Mouse (Mus musculus) hindbrain, embryonic 14.5 days (tissue): ENCODE data around the gene Nphp1. TPM values are rescaled to one million over a fixed set of nuclear protein-coding genes. Genes with fewer than 3 reads are reported as not detected.

Source experiments
- ATAC-seq: fragments of 200-750 bp; cut with Nextera tagmentation; 2 replicates; pipeline ENCODE4 v1.8.0; 2017; ENCODE audit warnings: moderate number of reproducible peaks, mild to moderate bottlenecking, moderate TSS enrichment, moderate library complexity; ENCODE audit not compliant: low FRiP score
- DNase-seq: peaks from one replicate; pipeline ENCODE4 v3.0.0-alpha.2; 2015; ENCODE audit warnings: low spot score
- H3K27ac ChIP-seq: fragments of 300-500 bp; sonication (generic); 2 replicates; pipeline ENCODE4 v1.5.1; 2014; ENCODE audit warnings: mild to moderate bottlenecking, moderate library complexity
- H3K27me3 ChIP-seq: fragments of 300-500 bp; sonication (generic); 2 replicates; pipeline ENCODE4 v1.6.1; 2014; ENCODE audit warnings: mild to moderate bottlenecking, low read length, mixed read lengths; ENCODE audit not compliant: control insufficient read depth, insufficient read depth
- H3K36me3 ChIP-seq: fragments of 300-500 bp; sonication (generic); replicated peaks from 2 replicates; pipeline ENCODE4 v1.6.1; 2014; ENCODE audit not compliant: control insufficient read depth, insufficient read depth
- H3K4me1 ChIP-seq: fragments of 300-500 bp; sonication (generic); replicated peaks from 2 replicates; pipeline ENCODE4 v1.6.1; 2014; ENCODE audit warnings: antibody characterized with exemption, low read length, mixed read lengths; ENCODE audit not compliant: control insufficient read depth, insufficient read depth
- H3K4me2 ChIP-seq: fragments of 300-500 bp; sonication (generic); replicated peaks from 2 replicates; pipeline ENCODE4 v1.6.1; 2014; ENCODE audit warnings: mild to moderate bottlenecking, moderate library complexity
- H3K4me3 ChIP-seq: fragments of 300-500 bp; sonication (generic); replicated peaks from 2 replicates; pipeline ENCODE4 v1.5.1; 2014; ENCODE audit warnings: mild to moderate bottlenecking, low read length
- H3K9ac ChIP-seq: fragments of 300-500 bp; sonication (generic); 2 replicates; pipeline ENCODE4 v1.6.1; 2014
- H3K9me3 ChIP-seq: fragments of 300-500 bp; sonication (generic); 2 replicates; pipeline ENCODE4 v1.6.1; 2016; ENCODE audit warnings: low read length; ENCODE audit not compliant: control insufficient read depth
- WGBS: fragments of 180-500 bp; shearing (Covaris S2); extraction: QIAGEN DNeasy Blood & Tissue Kit; methylation state at CpG from one replicate; pipeline ENCODE4 v1.1.7; 2014; 5-methylcytosine and 5-hydroxymethylcytosine counted together
- polyA plus RNA-seq: library from polyadenylated mRNA; unstranded; fragments of >200 nt; fragmentation: Nextera tagmentation; extraction: Ambion mirVana; gene quantifications from 2 replicates; pipeline ENCODE4 v1.2.1, GENCODE M21; 2014

Nphp1 gene
- polyA plus RNA-seq, 1 experiment from 2014 or later: 14.9 TPM

DNA sequence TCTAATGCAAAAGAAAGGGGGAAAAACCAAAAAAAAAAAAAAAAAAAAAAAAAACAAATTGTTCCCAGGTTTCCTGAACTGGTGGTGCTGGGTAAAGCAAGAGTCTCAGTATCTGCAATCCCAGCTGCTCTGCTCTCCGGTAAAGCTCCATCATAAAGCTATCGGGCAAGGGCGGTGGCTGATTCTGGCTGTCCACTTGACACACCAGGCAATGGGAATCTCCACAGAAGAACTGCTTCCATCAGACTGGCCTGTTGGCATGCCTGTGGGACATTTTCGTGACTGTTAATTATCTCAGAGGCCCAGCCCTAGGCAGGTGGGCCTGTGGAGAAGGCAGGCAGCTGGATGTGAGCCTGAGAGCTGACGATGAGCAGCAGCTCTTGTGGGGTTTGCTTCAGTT lies 10.2 kb downstream of the Nphp1 start:
- no peak overlapping the region for H3K4me2 ChIP-seq
- H3K27me3 ChIP-seq: no peaks in the 10 kb centered on the region
- no peak for DNase-seq
- 95% methylated on average over 5 of the region's 5 CpGs for WGBS
- H3K9ac ChIP-seq: no peak overlapping the region
- no peak overlapping the region for H3K4me3 ChIP-seq
- H3K4me1 ChIP-seq: no peaks in the 10 kb centered on the region
- ATAC-seq: no peak
- peaks cover 22% of the 10 kb centered on the region for H3K36me3 ChIP-seq
- H3K27ac ChIP-seq: no peak overlapping the region
- H3K9me3 ChIP-seq: no peaks in the 10 kb centered on the region

DNA sequence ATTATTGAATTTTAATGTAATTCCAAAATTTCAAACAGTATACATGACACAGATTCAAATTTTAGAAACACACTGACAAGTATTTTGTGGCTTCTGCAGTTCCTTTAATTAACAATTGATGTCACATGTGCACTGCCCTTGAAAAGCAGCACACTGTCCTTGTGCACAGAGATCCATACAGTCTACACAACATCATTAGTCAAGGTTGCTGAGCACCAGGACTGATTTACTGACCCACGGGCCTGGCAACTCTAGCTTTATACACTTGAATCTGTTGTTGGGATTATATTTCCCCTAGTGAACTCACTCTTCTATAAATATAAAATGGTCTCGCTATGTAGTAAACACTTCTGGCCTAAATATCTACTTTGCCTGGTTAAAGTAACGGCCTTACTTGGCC lies 13.7 kb downstream of the Nphp1 start:
- ATAC-seq (no peak), DNase-seq (no peak)
- H3K4me3 ChIP-seq: no peak overlapping the region
- no peaks in the 10 kb centered on the region for H3K9me3 ChIP-seq
- H3K9ac ChIP-seq: no peak overlapping the region
- peaks cover 35% of the 10 kb centered on the region for H3K36me3 ChIP-seq
- H3K27me3 ChIP-seq: no peaks in the 10 kb centered on the region
- no peak overlapping the region for H3K4me2 ChIP-seq
- H3K27ac ChIP-seq: no peak overlapping the region
- H3K4me1 ChIP-seq: no peaks in the 10 kb centered on the region
- WGBS: 67% methylated on average over 3 of the region's 3 CpGs

DNA sequence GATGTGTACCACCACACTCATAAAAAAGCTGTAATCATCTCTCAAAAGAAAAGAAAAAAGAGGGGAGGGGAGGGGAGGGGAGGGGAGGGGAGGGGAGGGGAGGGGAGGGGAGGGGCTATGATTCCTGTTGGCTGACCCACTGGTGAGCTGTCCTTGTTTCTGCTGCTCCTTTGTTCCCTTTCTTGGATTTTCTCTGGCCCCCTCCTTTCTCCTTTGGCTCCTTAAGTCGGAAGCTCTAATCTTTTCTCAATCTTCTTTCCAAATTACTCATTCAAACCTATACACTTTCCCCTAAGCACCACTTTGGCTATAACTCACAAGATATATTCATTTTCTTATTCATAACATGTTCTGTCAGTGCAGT lies 14.1 kb downstream of the Nphp1 start:
- no peak overlapping the region for H3K9ac ChIP-seq
- DNase-seq: no peak
- H3K9me3 ChIP-seq: no peaks in the 10 kb centered on the region
- 0 out of 2 replicates have a peak overlapping the region, but pooled peaks have one; percentile 35 for H3K27ac ChIP-seq
- no peaks in the 10 kb centered on the region for H3K4me1 ChIP-seq
- no peak overlapping the region for H3K4me2 ChIP-seq
- 11% methylated on average over 1 of the region's 1 CpGs for WGBS
- ATAC-seq: no peak
- peaks cover 35% of the 10 kb centered on the region for H3K36me3 ChIP-seq
- H3K27me3 ChIP-seq: no peaks in the 10 kb centered on the region
- no peak overlapping the region for H3K4me3 ChIP-seq

DNA sequence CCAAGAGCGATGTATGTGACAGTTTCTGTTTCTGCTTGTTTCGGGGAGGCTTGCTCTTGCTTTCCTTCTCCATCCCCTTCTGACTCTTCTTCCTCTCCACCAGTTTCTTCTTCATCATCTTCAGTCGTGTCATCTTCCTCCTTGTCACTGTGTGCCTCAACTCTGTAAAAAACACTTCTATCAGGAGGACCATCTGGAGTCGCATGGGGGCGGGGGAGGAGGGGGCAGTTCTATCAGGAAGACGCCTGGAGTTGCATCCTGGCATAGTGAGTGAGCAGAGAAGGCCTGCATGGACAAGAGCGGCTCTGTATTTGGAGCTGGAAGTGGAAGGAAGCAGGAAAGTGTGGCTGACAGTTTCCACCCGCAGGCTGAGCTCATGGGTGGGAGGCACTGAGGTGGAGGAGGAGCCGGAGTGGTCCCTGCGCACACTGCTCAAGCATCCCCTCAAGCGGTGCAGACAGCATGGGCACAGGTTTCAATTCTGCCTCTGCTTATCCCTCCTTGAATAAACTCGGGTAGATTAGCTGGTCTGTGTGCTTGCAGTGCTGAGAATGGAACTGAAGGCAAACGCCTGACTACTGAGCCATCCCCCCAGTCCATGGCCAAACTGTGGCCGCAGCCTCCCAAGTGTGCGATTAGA lies 14.6 kb downstream of the Nphp1 start:
- H3K9ac ChIP-seq: 0 out of 2 replicates have a peak overlapping the region, but pooled peaks have one; percentile 4
- WGBS: 53% methylated on average over 15 of the region's 15 CpGs

DNA sequence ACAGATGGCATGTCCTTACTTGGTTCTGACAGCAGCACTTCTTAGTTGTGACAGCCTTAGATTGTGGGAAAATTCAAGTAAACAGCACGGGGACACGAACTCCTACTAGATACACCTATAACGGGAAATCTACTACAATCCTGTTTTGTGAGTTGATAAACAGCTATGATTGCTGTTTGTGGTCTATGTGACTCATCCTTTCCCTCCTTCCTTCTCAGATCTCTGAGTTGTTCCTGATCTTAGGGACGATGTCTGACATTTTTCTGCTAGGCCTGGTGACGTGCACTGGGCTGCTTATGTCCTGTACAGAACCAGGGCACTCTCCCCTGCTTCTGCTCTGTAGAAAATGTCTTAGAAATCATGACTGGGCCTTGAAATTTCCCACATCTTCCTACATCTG lies 27.1 kb downstream of the Nphp1 start:
- H3K27me3 ChIP-seq: no peaks in the 10 kb centered on the region
- H3K36me3 ChIP-seq: peaks cover 26% of the 10 kb centered on the region
- H3K4me1 ChIP-seq: no peaks in the 10 kb centered on the region
- no peak overlapping the region for H3K9ac ChIP-seq
- ATAC-seq (no peak), DNase-seq (no peak)
- no peak overlapping the region for H3K27ac ChIP-seq
- no peak overlapping the region for H3K4me2 ChIP-seq
- 93% methylated on average over 5 of the region's 5 CpGs for WGBS
- H3K9me3 ChIP-seq: no peaks in the 10 kb centered on the region
- no peak overlapping the region for H3K4me3 ChIP-seq

More for the DNA sequence above, 14.6 kb downstream of the Nphp1 start:
- Histone ChIP-seq H3K36me3 (peaks cover 32% of the 10 kb centered on the region), H3K9me3 (no peaks in the 10 kb centered on the region), H3K27me3 (no peaks in the 10 kb centered on the region), H3K27ac (peak overlapping the region; percentile 35; the same call in 1 of the 2 replicates), H3K4me2 (peak overlapping the region; percentile 11; the same call in 1 of the 2 replicates), H3K4me1 (no peaks in the 10 kb centered on the region), H3K4me3 (no peak overlapping the region)
- peak; percentile 26 for DNase-seq
- ATAC-seq: no peak

DNA sequence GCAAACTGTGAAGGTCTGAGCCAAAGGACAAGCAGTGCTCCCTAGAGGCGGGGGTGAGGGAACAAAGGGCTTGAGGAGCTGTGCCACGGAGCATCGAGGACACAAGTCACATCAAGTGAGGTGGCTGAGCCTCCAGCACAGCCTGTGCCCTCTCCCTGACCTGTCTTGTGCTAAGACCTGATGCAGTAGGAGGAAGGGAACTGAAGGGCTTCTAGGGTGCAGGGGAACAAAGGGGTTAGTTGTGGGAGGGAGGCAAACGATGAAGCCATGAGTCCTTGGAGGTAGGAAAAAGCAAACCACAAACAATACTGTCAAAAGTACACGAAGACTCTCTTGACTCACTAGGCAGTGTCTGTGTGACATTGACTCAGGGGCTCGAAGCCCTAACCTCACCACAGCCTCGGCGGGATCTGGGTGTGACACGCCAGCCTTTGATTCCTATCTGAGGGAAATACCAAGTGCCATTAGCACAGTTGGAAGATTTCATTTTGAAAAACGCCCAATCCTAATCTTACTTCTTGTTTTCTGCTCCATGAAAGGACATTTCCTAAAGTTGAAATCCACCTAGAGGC lies 28.2 kb downstream of the Nphp1 start:
- H3K4me1 ChIP-seq: no peaks in the 10 kb centered on the region
- peaks cover 22% of the 10 kb centered on the region for H3K36me3 ChIP-seq
- DNase-seq (no peak), ATAC-seq (no peak)
- no peaks in the 10 kb centered on the region for H3K9me3 ChIP-seq
- 74% methylated on average over 10 of the region's 10 CpGs for WGBS
- no peak overlapping the region for H3K4me2 ChIP-seq
- H3K9ac ChIP-seq: no peak overlapping the region
- H3K27ac ChIP-seq: no peak overlapping the region
- H3K27me3 ChIP-seq: no peaks in the 10 kb centered on the region
- no peak overlapping the region for H3K4me3 ChIP-seq

DNA sequence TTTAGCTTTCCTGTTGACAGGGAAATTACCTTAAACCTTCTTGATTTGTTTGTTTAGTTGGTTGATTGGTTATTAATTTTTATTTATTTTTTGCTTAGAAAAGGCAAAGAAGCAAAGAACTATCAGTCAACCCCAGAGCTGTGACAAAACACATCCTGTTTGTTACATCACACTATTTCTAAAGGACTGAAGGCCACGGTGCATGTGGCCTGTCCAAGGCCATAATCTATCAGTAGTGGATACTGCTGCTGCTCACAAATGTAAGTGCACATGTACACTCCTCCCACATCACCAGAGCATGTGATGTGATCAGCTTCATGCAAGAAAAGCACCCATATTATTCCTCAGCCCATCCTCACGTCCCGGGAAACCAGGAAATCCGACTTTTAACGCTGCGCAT lies 28.7 kb downstream of the Nphp1 start:
- WGBS: 96% methylated on average over 6 of the region's 6 CpGs
- Histone ChIP-seq H3K36me3 (peaks cover 18% of the 10 kb centered on the region), H3K27me3 (no peaks in the 10 kb centered on the region), H3K9ac (no peak overlapping the region), H3K4me3 (no peak overlapping the region), H3K27ac (no peak overlapping the region), H3K4me2 (no peak overlapping the region), H3K4me1 (no peaks in the 10 kb centered on the region), H3K9me3 (no peaks in the 10 kb centered on the region)
- ATAC-seq (no peak), DNase-seq (no peak)

DNA sequence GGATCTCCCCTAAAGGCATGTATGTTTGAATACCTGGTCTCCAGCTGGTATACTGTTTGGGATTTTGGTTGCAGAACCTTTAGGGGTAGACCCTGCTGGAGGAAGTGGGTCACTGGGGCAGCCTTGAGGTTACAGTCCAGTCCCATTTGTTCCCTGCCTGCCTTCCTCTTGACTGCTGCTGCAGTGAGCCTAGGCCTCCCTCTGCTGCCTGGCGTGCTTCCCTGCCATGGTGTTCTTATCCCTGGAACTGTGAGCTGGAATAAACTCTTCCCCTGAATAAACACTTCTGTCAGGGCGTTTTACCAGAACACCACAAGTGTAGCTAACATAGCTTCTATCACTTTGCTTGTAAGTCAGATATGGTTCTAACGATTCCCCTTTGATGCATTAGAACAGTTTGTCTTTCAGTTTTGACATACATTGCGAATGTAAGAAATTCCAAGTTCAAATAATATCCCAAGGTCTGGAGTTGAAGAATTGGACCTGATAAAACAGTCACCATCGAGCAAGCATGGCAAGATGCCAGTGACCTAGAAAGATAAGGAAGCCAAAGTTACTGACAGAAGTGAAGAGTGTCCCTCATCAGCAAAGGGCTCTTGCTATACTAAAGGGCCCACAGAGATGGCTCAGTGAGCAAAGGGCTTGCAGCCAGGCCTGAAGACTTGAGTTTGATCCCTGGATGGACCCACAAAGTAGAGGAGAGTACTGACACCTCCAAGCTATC lies 29.4 kb downstream of the Nphp1 start:
- no peak overlapping the region for H3K4me2 ChIP-seq
- peaks cover 14% of the 10 kb centered on the region for H3K36me3 ChIP-seq
- no peak for ATAC-seq
- no peaks in the 10 kb centered on the region for H3K4me1 ChIP-seq
- no peak overlapping the region for H3K4me3 ChIP-seq
- H3K27ac ChIP-seq: no peak overlapping the region
- no peak for DNase-seq
- no peaks in the 10 kb centered on the region for H3K27me3 ChIP-seq
- 91% methylated on average over 5 of the region's 5 CpGs for WGBS
- no peaks in the 10 kb centered on the region for H3K9me3 ChIP-seq
- H3K9ac ChIP-seq: no peak overlapping the region

DNA sequence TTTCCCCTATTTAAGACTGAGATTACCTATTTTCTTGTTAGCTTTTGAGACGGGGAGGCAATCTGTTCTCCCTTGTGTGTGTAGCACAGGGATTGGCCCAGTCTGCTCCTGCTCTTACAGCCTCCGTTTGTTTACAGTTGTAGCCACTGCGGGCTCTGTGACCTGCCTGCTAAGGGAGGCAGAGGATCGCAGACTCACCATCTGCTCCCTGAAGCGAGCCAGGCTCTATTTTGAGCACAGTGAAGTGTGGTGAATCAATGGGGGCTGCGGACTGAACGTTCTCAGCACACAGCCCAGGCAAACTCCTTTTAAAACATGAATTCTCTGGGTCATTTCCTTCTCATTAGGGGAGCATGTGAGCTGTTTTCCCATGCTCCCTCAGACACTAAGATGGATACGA lies 31.5 kb downstream of the Nphp1 start:
- ATAC-seq (peak; percentile 60; the same call in 1 of the 2 replicates), DNase-seq (peak; percentile 26)
- no peak overlapping the region for H3K4me3 ChIP-seq
- no peaks in the 10 kb centered on the region for H3K27me3 ChIP-seq
- H3K4me2 ChIP-seq: no peak overlapping the region
- H3K27ac ChIP-seq: no peak overlapping the region
- whole genome bisulfite sequencing: 33% methylated on average over 8 of the region's 8 CpGs
- peaks cover 8% of the 10 kb centered on the region for H3K36me3 ChIP-seq
- H3K9me3 ChIP-seq: no peaks in the 10 kb centered on the region
- no peak overlapping the region for H3K9ac ChIP-seq
- H3K4me1 ChIP-seq: no peaks in the 10 kb centered on the region
